Mouse (Mus musculus) neutrophil, adult 83 days (primary cell): ENCODE results near the gene Gkn2. TPM values are rescaled to one million over a fixed set of nuclear protein-coding genes. Genes with fewer than 3 reads are reported as not detected.

ENCODE experiments used
- total RNA-seq, 2 experiments: library from RNA; stranded (reverse); gene quantifications; one replicate each; pipeline ENCODE4 v1.2.4; 2023

Gene Gkn2
- not detected for total RNA-seq

GRCm38 (mm10) chr6:87373057-87373456 lies at the start of gene Gkn2:
Gene Gkn2, plus strand, starts transcription at chr6:87373357.

DNA sequence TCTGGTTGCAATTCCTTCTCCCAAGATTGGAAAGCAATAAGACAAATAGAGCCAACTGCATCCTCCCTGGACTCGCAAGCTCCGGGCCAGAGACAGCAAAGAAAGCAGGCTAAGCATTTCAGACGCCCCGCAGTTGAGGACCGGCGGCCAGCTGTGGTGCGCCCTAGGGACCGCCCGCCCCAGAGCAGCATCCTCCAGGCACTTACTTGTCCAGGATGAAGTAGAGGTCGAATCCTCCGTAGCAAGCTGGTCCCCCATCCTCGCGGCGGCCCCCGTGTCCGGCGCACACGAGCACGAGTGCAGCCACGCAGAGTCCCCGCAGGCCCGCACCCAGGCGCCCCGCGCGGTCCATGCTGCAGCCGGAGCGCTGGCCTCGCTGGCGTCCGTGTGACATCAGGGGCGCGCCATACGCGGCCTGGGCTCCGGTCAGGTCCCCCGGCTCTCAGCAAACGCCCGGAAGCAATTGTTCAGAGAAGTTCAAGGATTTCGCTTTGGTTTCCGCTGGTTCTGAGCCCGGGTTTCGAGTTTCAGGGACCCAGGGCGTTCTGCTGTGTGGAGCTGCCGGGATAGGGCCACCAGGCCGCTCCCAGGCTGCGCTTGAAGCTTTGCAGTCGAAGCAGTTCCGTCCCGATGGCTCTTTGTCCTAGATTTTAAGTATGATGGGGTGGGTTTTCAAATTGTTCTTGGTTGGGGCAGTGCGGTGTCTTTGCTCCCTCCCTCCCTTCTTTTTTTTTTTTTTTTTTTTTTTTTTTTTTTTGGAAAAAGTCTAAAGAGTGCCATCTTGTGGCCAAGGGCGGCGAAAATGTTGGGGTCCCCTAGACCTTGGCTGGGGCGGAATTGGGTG lies 37.8 kb upstream of the Gkn2 start, which contains the start of gene Antxr1:
TSS of gene Antxr1 (minus strand) at position 731 of the 844 bp plus-strand sequence.

GRCm38 (mm10) chr6:87350829-87351228 lies 22.3 kb upstream of the Gkn2 start, which contains the start of gene Gkn1:
Gene Gkn1, minus strand, starts transcription at chr6:87350942.

GRCm38 (mm10) chr6:87388877-87389276 lies 15.7 kb downstream of the Gkn2 start, which contains the start of gene Gkn3:
Gene Gkn3, minus strand, starts transcription at chr6:87388935.

DNA sequence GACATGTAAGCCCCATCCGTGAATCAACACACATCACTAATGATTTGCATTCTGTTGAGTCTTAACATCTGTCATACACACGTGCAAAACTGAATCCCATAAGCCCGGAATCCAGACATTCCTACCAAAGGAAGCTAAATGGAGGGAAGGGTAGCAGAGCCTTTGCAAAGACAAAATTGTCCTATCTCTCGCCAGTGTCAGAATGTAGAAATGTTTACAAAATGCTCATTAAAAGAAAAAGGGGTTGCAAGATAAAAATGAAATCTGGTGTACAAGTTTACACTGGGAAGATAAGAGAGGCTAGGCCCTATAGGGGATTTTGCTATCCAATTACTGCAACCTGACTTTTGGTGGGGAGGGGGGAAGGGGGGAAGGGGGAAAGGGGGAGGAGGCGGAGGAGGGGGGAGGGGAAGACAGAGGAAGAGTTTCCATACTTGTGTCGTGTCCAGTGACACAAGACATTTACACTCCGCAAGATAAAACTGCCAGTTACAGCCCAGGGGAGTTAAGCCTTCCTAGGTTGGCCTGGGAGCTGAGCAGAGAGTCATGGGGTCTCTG lies 55.4 kb downstream of the Gkn2 start, which contains the start of gene Bmp10:
TSS of gene Bmp10 (plus strand) at position 508 of the 558 bp plus-strand sequence.

Other genes starting within 250 kb of the Gkn2 start
- gene Antxr1, start 37.5 kb upstream of the Gkn2 start, total RNA-seq: under 1 TPM; 0.11 to 0.18 TPM
- gene Gkn1, start 22.4 kb upstream of the Gkn2 start, total RNA-seq: not detected
- not detected for gene Gkn3, start 15.6 kb downstream of the Gkn2 start, total RNA-seq
- gene Bmp10, start 55.6 kb downstream of the Gkn2 start, total RNA-seq: not detected
- 10 to 100 TPM; 84.1 to 99.8 TPM for gene Arhgap25, start 159.9 kb downstream of the Gkn2 start, total RNA-seq
- under 1 TPM in 1 of 2 experiments, not detected in 1; 0.11 TPM for gene Prokr1, start 217.4 kb downstream of the Gkn2 start, total RNA-seq